Mouse (Mus musculus): ENCODE measurements around the gene Fmo4.

Fmo4 gene

GRCm38 (mm10) chr1:162792306-162793044, 21.3 kb downstream of the Fmo4 start:
- DNase-seq = peak; percentile 48

GRCm38 (mm10) chr1:162785222-162785621, 28.6 kb downstream of the Fmo4 start:
- DNase-seq = no peak

- DNase-seq = no peak
Observed at GRCm38 (mm10) chr1:162783669-162784248, 30.0 kb downstream of the Fmo4 start.

GRCm38 (mm10) chr1:162781035-162781434, 32.7 kb downstream of the Fmo4 start:
- DNase-seq = peak; percentile 22

- DNase-seq = no peak
Observed at GRCm38 (mm10) chr1:162777943-162778538, 35.7 kb downstream of the Fmo4 start.

GRCm38 (mm10) chr1:162773661-162774060, 40.1 kb downstream of the Fmo4 start:
- DNase-seq = no peak

GRCm38 (mm10) chr1:162771617-162772360, 42.0 kb downstream of the Fmo4 start:
- DNase-seq = no peak

GRCm38 (mm10) chr1:162752009-162752408, 61.8 kb downstream of the Fmo4 start:
- no peak for DNase-seq

GRCm38 (mm10) chr1:162749607-162750006, 64.2 kb downstream of the Fmo4 start:
- DNase-seq = no peak

- no peak for DNase-seq
Observed at GRCm38 (mm10) chr1:162748761-162749160, 65.0 kb downstream of the Fmo4 start.
